Mouse (Mus musculus) hindbrain, embryonic 14.5 days (tissue): ENCODE measurements around the gene Mmp28. TPM values are rescaled to one million over a fixed set of nuclear protein-coding genes. Genes with fewer than 3 reads are reported as not detected.

Experiments
- ATAC-seq: fragments of 200-750 bp; cut with Nextera tagmentation; 2 replicates; pipeline ENCODE4 v1.8.0; 2017; ENCODE audit warnings: moderate number of reproducible peaks, mild to moderate bottlenecking, moderate TSS enrichment, moderate library complexity; ENCODE audit not compliant: low FRiP score
- DNase-seq: peaks from one replicate; pipeline ENCODE4 v3.0.0-alpha.2; 2015; ENCODE audit warnings: low spot score
- H3K27ac ChIP-seq: fragments of 300-500 bp; sonication (generic); 2 replicates; pipeline ENCODE4 v1.5.1; 2014; ENCODE audit warnings: mild to moderate bottlenecking, moderate library complexity
- H3K27me3 ChIP-seq: fragments of 300-500 bp; sonication (generic); 2 replicates; pipeline ENCODE4 v1.6.1; 2014; ENCODE audit warnings: mild to moderate bottlenecking, low read length, mixed read lengths; ENCODE audit not compliant: control insufficient read depth, insufficient read depth
- H3K36me3 ChIP-seq: fragments of 300-500 bp; sonication (generic); replicated peaks from 2 replicates; pipeline ENCODE4 v1.6.1; 2014; ENCODE audit not compliant: control insufficient read depth, insufficient read depth
- H3K4me1 ChIP-seq: fragments of 300-500 bp; sonication (generic); replicated peaks from 2 replicates; pipeline ENCODE4 v1.6.1; 2014; ENCODE audit warnings: antibody characterized with exemption, low read length, mixed read lengths; ENCODE audit not compliant: control insufficient read depth, insufficient read depth
- H3K4me2 ChIP-seq: fragments of 300-500 bp; sonication (generic); replicated peaks from 2 replicates; pipeline ENCODE4 v1.6.1; 2014; ENCODE audit warnings: mild to moderate bottlenecking, moderate library complexity
- H3K4me3 ChIP-seq: fragments of 300-500 bp; sonication (generic); replicated peaks from 2 replicates; pipeline ENCODE4 v1.5.1; 2014; ENCODE audit warnings: mild to moderate bottlenecking, low read length
- H3K9ac ChIP-seq: fragments of 300-500 bp; sonication (generic); 2 replicates; pipeline ENCODE4 v1.6.1; 2014
- H3K9me3 ChIP-seq: fragments of 300-500 bp; sonication (generic); 2 replicates; pipeline ENCODE4 v1.6.1; 2016; ENCODE audit warnings: low read length; ENCODE audit not compliant: control insufficient read depth
- WGBS: fragments of 180-500 bp; shearing (Covaris S2); extraction: QIAGEN DNeasy Blood & Tissue Kit; methylation state at CpG from one replicate; pipeline ENCODE4 v1.1.7; 2014; 5-methylcytosine and 5-hydroxymethylcytosine counted together
- polyA plus RNA-seq: library from polyadenylated mRNA; unstranded; fragments of >200 nt; fragmentation: Nextera tagmentation; extraction: Ambion mirVana; gene quantifications from 2 replicates; pipeline ENCODE4 v1.2.1, GENCODE M21; 2014

Mmp28 gene
- polyA plus RNA-seq, 1 experiment from 2014 or later = 3.9 TPM

DNA sequence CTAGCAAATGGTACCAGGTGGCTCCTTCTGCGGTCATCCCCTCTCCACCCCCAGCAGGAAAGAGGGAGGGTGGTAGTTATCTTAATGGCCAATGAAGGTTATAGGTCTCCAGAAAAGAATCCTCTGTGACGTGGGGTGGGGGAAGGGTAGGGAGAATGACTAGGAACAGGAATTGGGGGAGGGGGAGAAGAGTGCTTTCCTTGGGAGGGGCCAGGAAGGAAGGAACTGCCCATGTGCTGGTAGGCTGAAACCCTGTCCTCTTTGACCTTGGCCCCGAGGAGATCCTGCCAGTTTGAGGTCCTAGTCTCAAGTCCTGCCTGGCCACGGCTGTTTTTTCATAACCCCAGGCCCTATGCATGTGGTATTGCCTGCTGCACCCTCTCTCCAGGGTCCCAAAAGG is 13.6 kb downstream of the Mmp28 start:
- Histone ChIP-seq H3K4me2 (no peak overlapping the region), H3K9ac (no peak overlapping the region), H3K27me3 (peaks cover 13% of the 10 kb centered on the region), H3K27ac (no peak overlapping the region), H3K4me3 (no peak overlapping the region), H3K9me3 (no peaks in the 10 kb centered on the region), H3K4me1 (peaks cover 13% of the 10 kb centered on the region), H3K36me3 (no peaks in the 10 kb centered on the region)
- ATAC-seq = no peak
- no peak for DNase-seq
- 57% methylated on average over 4 of the region's 4 CpGs for WGBS

GRCm38 (mm10) chr11:83448927-83449236 is 14.0 kb downstream of the Mmp28 start:
- no peaks in the 10 kb centered on the region for H3K36me3 ChIP-seq
- H3K9ac ChIP-seq = no peak overlapping the region
- no peak overlapping the region for H3K4me3 ChIP-seq
- no peaks in the 10 kb centered on the region for H3K9me3 ChIP-seq
- no peak overlapping the region for H3K4me2 ChIP-seq
- no peak overlapping the region for H3K27ac ChIP-seq
- H3K27me3 ChIP-seq = peaks cover 18% of the 10 kb centered on the region
- peaks cover 13% of the 10 kb centered on the region for H3K4me1 ChIP-seq
- DNase-seq = no peak
- ATAC-seq = peak; percentile 37; the same call in 1 of the 2 replicates

DNA sequence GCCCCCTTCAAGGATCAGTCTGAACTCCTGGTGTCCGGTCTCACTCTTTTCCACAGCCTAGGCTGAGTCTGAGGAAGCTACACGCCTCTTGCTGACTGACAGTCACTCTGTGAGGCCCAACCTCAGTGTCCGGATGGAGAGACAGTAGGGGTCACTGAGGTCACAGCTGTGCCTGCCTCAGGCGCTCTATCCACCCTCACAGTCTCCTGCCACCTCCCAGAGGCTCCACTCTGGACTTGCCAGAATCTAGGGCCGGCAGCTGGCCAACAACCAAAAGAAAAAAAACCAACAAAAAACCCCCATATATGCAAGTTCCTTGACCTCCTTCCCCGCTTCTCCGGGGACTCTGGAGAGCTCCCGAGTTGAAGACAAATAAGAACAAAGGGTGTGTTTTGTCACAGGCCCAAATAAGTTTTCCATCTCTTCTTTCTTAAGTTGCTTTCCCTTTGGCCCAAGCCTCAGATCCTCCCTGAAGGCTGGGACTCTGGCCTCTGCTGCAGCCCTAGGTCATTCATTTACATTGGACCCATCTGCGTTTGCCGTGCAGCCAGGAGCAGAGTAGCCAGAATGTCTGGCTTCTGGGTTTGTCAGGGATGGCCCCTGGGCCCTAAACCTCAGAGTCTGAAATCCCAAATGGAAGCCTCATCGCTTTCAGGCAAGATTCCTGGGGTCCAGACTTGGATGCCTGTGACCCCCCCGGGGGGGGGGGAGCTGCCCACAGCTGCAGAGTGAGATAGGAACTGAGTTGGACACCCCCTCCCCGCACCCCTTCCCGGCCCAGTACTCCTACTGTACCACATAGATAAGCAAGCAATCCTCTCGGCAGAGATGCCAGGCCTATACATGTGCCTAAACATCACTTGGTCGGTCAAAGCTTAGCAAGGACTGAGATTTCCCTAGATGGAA is 14.6 kb downstream of the Mmp28 start:
- no peaks in the 10 kb centered on the region for H3K9me3 ChIP-seq
- H3K27ac ChIP-seq = peak overlapping the region; percentile 39; the same call in 1 of the 2 replicates
- ATAC-seq (peak; percentile 24; the same call in 1 of the 2 replicates), DNase-seq (no peak)
- H3K36me3 ChIP-seq = no peaks in the 10 kb centered on the region
- peaks cover 24% of the 10 kb centered on the region for H3K27me3 ChIP-seq
- 36% methylated on average over 16 of the region's 16 CpGs for WGBS
- no peak overlapping the region for H3K9ac ChIP-seq
- peaks cover 13% of the 10 kb centered on the region for H3K4me1 ChIP-seq
- H3K4me3 ChIP-seq = no peak overlapping the region
- H3K4me2 ChIP-seq = no peak overlapping the region

DNA sequence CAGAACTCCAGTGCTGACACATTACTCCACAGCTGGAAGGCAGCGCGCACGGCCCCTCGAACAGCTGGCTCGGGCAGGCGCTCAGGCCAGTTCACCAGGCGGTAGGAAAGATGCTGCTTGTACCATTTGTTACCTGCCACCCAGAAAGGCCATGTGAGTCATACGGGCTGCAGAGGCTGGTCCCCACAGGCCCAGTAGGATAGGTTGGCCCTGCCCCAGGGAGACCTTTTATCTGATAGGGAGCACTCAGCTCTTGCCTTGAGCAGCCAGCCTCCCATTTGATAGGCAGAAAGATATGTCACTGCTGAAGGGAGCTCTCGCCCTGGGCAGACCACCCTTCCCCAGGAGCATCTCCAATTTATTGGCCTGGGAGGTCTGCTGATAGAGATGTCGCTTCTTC is 15.3 kb downstream of the Mmp28 start:
- ATAC-seq = no peak
- Histone ChIP-seq H3K27ac (no peak overlapping the region), H3K27me3 (peaks cover 28% of the 10 kb centered on the region), H3K4me3 (no peak overlapping the region), H3K4me1 (peaks cover 14% of the 10 kb centered on the region), H3K9ac (no peak overlapping the region), H3K36me3 (no peaks in the 10 kb centered on the region), H3K4me2 (no peak overlapping the region), H3K9me3 (no peaks in the 10 kb centered on the region)
- 72% methylated on average over 10 of the region's 10 CpGs for WGBS
- DNase-seq = no peak

- Histone ChIP-seq H3K4me1 (peaks cover 16% of the 10 kb centered on the region), H3K9ac (no peak overlapping the region), H3K9me3 (no peaks in the 10 kb centered on the region), H3K36me3 (no peaks in the 10 kb centered on the region), H3K27ac (no peak overlapping the region), H3K4me2 (peak overlapping the region; percentile 40; the same call in 1 of the 2 replicates), H3K27me3 (peaks cover 45% of the 10 kb centered on the region), H3K4me3 (0 out of 2 replicates have a peak overlapping the region, but pooled peaks have one; percentile 14)
- DNase-seq (no peak), ATAC-seq (no peak)
- WGBS = 25% methylated on average over 19 of the region's 19 CpGs
Measured at GRCm38 (mm10) chr11:83445001-83445400, 17.9 kb downstream of the Mmp28 start.

GRCm38 (mm10) chr11:83443824-83444223 is 19.0 kb downstream of the Mmp28 start:
- Histone ChIP-seq H3K4me3 (no peak overlapping the region), H3K4me2 (no peak overlapping the region), H3K27me3 (peaks cover 45% of the 10 kb centered on the region), H3K27ac (no peak overlapping the region), H3K36me3 (no peaks in the 10 kb centered on the region), H3K9me3 (no peaks in the 10 kb centered on the region), H3K4me1 (peaks cover 11% of the 10 kb centered on the region; the same call in 1 of the 2 replicates), H3K9ac (no peak overlapping the region)
- 12% methylated on average over 7 of the region's 7 CpGs for WGBS
- no peak for DNase-seq
- no peak for ATAC-seq

DNA sequence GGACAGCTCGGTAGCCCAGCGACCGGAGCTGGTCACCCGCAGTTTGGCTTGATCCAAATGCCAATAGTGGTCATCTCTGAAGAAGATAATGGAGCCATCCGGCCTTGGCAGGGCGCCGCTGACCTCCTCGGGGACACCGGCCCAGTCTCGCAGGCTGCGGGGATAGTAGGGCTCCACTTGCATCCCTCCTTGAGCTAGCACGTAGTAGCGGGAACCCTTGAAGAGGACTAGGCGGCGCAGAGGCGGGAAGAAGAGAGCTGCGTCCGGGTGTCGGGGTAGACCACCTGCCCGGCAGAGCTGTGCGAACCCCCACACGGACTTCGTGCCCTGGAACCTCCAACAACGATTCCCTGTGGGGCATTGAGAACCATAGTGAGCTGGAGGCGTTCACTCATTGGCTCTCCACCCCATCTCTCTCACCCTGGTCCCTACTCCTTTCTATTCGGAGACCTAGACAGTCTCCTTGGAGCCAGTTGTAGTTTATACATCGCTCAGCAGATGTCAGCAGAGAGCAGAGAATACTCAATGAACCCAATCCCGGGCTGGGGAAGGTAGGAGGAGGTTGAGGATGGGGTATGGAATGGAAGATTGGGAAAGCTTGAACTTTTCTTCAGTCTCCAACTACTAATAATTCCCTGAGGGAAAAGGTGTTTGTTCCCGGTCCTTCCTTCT is 20.1 kb downstream of the Mmp28 start:
- Histone ChIP-seq H3K9ac (peak overlapping the region; percentile 42; the same call in 1 of the 2 replicates), H3K4me3 (peak overlapping the region; percentile 18), H3K27ac (no peak overlapping the region), H3K4me2 (peak overlapping the region; percentile 46), H3K9me3 (no peaks in the 10 kb centered on the region), H3K4me1 (0 out of 2 replicates have a peak, but pooled peaks cover 3% of the 10 kb centered on the region), H3K36me3 (no peaks in the 10 kb centered on the region), H3K27me3 (peaks cover 45% of the 10 kb centered on the region)
- DNase-seq (peak; percentile 92), ATAC-seq (peak; percentile 36; the same call in 1 of the 2 replicates)
- 14% methylated on average over 29 of the region's 29 CpGs for WGBS

DNA sequence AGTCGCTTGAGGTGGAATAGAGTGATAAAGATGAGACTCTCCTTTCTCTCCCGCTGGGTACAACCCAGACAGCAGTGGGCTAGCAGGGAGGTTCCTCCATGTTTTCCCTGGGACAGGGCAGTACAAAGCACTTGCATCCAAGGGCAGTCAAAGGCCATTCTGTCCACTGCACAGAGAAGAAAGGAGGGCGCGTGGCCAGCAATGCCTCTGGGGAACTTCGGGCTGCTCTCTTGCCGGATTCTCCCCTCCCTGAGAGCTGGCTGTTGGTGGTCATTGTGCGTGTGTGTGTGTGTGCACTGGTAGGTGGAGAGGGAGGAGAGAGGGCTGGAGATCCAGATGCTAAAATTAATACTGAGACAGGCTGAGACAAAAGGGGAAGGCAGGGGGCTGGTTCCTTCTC is 21.6 kb downstream of the Mmp28 start:
- peak overlapping the region; percentile 72; the same call in 1 of the 2 replicates for H3K4me2 ChIP-seq
- H3K9me3 ChIP-seq = no peaks in the 10 kb centered on the region
- H3K9ac ChIP-seq = no peak overlapping the region
- DNase-seq (no peak), ATAC-seq (no peak)
- no peaks in the 10 kb centered on the region for H3K36me3 ChIP-seq
- H3K27me3 ChIP-seq = peaks cover 45% of the 10 kb centered on the region
- H3K4me3 ChIP-seq = peak overlapping the region; percentile 50; the same call in 1 of the 2 replicates
- 0 out of 2 replicates have a peak, but pooled peaks cover 3% of the 10 kb centered on the region for H3K4me1 ChIP-seq
- no peak overlapping the region for H3K27ac ChIP-seq
- 31% methylated on average over 7 of the region's 7 CpGs for WGBS
